ENCODE assay signal across 7 mouse cellular contexts in genomic region chr13:112100592-112101420, GRCm38 (mm10).
DNase-seq lines count a peak whose midpoint lies in the region; ATAC-seq and TF ChIP-seq lines count a peak whose summit lies in the region.

No protein-coding gene starts in this region.

- no peaks in the 10 kb centered on the region; the same call in 1 of the 2 replicates for H3K27me3 ChIP-seq in intestine, postnatal 0 days (replicated peaks; ENCODE audit: control insufficient read depth, insufficient read depth, low read length)
- H3K27me3 ChIP-seq in limb, embryonic 10.5 days (ENCODE audit: low read depth, poor library complexity, severe bottlenecking) = no peaks in the 10 kb centered on the region

- TF ChIP-seq CTCF in intestine, postnatal 0 days (IDR thresholded peaks at IDR 0.05; ENCODE audit: low read depth) = no peak

- H3K4me2 ChIP-seq in intestine, postnatal 0 days (replicated peaks; ENCODE audit: low read depth) = peak overlapping the region; percentile 79

- DNase-seq in adrenal gland, postnatal 4 days (ENCODE audit: low spot score in 2 of 2) = peak; percentile 43 to 62
- DNase-seq in embryo, embryonic 11.5 days (ENCODE audit: low read depth, low spot score) = peak; percentile 57
- DNase-seq in heart, adult 11 months = peak; percentile 97
- DNase-seq in limb, embryonic 10.5 days (ENCODE audit: low spot score) = peak; percentile 72
- DNase-seq in mesoderm, embryonic 11.5 days (ENCODE audit: low read depth, low spot score) = peak; percentile 79
- peak; percentile 9 to 19 for DNase-seq in right cerebral cortex, postnatal 36 days (ENCODE audit: low spot score in 2 of 2)

- H3K36me3 ChIP-seq in intestine, postnatal 0 days (ENCODE audit: control insufficient read depth, insufficient read depth) = no peaks in the 10 kb centered on the region
- no peaks in the 10 kb centered on the region for H3K36me3 ChIP-seq in limb, embryonic 10.5 days

- ATAC-seq in intestine, postnatal 0 days = peak; percentile 59

- peak overlapping the region; percentile 30; the same call in 1 of the 2 replicates for H3K27ac ChIP-seq in intestine, postnatal 0 days (ENCODE audit: low read depth, low read length)
- H3K27ac ChIP-seq in limb, embryonic 10.5 days = peak overlapping the region; percentile 66

- no peaks in the 10 kb centered on the region for H3K9me3 ChIP-seq in intestine, postnatal 0 days (ENCODE audit: control insufficient read depth)
- H3K9me3 ChIP-seq in limb, embryonic 10.5 days (replicated peaks) = no peaks in the 10 kb centered on the region

- peak overlapping the region; percentile 8 for H3K9ac ChIP-seq in intestine, postnatal 0 days (ENCODE audit: low read depth, low read length)

- peak overlapping the region; percentile 47 for H3K4me3 ChIP-seq in intestine, postnatal 0 days (ENCODE audit: low read depth, low read length)
- H3K4me3 ChIP-seq in limb, embryonic 10.5 days = peak overlapping the region; percentile 55

- whole genome bisulfite sequencing in intestine, postnatal 0 days = 3% methylated on average over 31 of the region's 31 CpGs
- WGBS in limb, embryonic 10.5 days = 2% methylated on average over 31 of the region's 31 CpGs

- no peaks in the 10 kb centered on the region; the same call in 1 of the 2 replicates for H3K4me1 ChIP-seq in intestine, postnatal 0 days (replicated peaks; ENCODE audit: control insufficient read depth, insufficient read depth, low read length)
- peaks cover 20% of the 10 kb centered on the region for H3K4me1 ChIP-seq in limb, embryonic 10.5 days

Comparison
In these comparisons a context has a peak if more than half of its experiments do, and no peak if none do; other contexts are left out.
1. Peak in every context shown above with its lines: DNase-seq, ATAC-seq, H3K4me3 ChIP-seq and H3K27ac ChIP-seq.
2. DNase-seq: peak in every context shown above with its lines; median percentile 97 in heart, adult 11 months; 79 in mesoderm, embryonic 11.5 days; 72 in limb, embryonic 10.5 days; 57 in embryo, embryonic 11.5 days; 52 in adrenal gland, postnatal 4 days; 14 in right cerebral cortex, postnatal 36 days.